Mouse (Mus musculus) liver, embryonic 15.5 days (tissue): ENCODE measurements around the gene Yipf2. TPM values are rescaled to one million over a fixed set of nuclear protein-coding genes. Genes with fewer than 3 reads are reported as not detected.
"Not testable (repeated sequence)": the region's sequence is repeated elsewhere in the genome, so short reads cannot be mapped to it uniquely, and the experiment has no call there.

Experiments used
- ATAC-seq: fragments of 200-750 bp; cut with Nextera tagmentation; 2 replicates; pipeline ENCODE4 v1.8.0; 2017; ENCODE audit warnings: moderate number of reproducible peaks, mild to moderate bottlenecking, moderate library complexity; ENCODE audit not compliant: insufficient read depth
- H3K27ac ChIP-seq: fragments of 300-500 bp; sonication (generic); replicated peaks from 2 replicates; pipeline ENCODE4 v1.5.1; 2015; ENCODE audit warnings: mild to moderate bottlenecking, inconsistent platforms
- H3K27me3 ChIP-seq: fragments of 300-500 bp; sonication (generic); 2 replicates; pipeline ENCODE4 v1.6.1; 2015; ENCODE audit warnings: mild to moderate bottlenecking, inconsistent platforms
- H3K36me3 ChIP-seq: fragments of 300-500 bp; sonication (generic); replicated peaks from 2 replicates; pipeline ENCODE4 v1.6.1; 2015; ENCODE audit warnings: moderate library complexity, mild to moderate bottlenecking, inconsistent platforms
- H3K4me1 ChIP-seq: fragments of 300-500 bp; sonication (generic); replicated peaks from 2 replicates; pipeline ENCODE4 v1.6.1; 2015; ENCODE audit warnings: inconsistent platforms
- H3K4me2 ChIP-seq: fragments of 300-500 bp; sonication (generic); 2 replicates; pipeline ENCODE4 v1.6.1; 2015; ENCODE audit warnings: moderate library complexity, mild to moderate bottlenecking, inconsistent platforms
- H3K4me3 ChIP-seq: fragments of 300-500 bp; sonication (generic); replicated peaks from 2 replicates; pipeline ENCODE4 v1.5.1; 2015; ENCODE audit warnings: mild to moderate bottlenecking, inconsistent platforms
- H3K9ac ChIP-seq: fragments of 300-500 bp; sonication (generic); 2 replicates; pipeline ENCODE4 v1.6.1; 2015; ENCODE audit warnings: moderate library complexity, mild to moderate bottlenecking, inconsistent platforms
- H3K9me3 ChIP-seq: fragments of 300-500 bp; sonication (generic); replicated peaks from 2 replicates; pipeline ENCODE4 v1.6.1; 2016; ENCODE audit warnings: inconsistent platforms
- WGBS: fragments of 180-500 bp; shearing (Covaris S2); methylation state at CpG from one replicate; pipeline ENCODE4 v1.1.7; 2015; ENCODE audit warnings: mixed read lengths; ENCODE audit not compliant: insufficient replicate concordance; 5-methylcytosine and 5-hydroxymethylcytosine counted together
- polyA plus RNA-seq: library from polyadenylated mRNA; unstranded; fragments of >200 nt; fragmentation: Nextera tagmentation; extraction: Ambion mirVana; gene quantifications from 2 replicates; pipeline ENCODE4 v1.2.1, GENCODE M21; 2015

Yipf2 gene
- polyA plus RNA-seq, 1 experiment from 2014 or later, result 10.9 TPM

DNA sequence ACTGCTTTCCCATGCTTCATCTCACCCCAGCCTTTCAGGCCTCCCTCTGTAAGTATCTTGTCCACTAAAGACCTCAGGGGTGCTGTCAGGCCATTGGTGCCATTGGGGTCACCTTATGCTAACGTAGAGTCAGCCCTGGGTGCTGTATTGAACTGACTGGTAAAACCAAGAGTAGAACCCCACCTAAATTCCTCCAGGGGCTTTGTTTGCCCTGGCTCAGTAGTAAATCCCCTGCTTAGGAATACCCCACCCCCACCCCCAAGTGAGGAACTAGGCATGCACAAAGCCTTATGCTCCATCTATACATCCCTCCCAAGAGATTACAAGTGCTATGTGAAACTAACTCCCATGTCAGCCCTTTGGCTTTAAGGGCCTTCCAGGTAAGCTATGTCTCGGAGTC, 35.1 kb downstream of the Yipf2 start:
- H3K9ac ChIP-seq, result peak overlapping the region; percentile 35; the same call in 1 of the 2 replicates
- ATAC-seq, result no peak
- H3K27me3 ChIP-seq, result no peaks in the 10 kb centered on the region
- no peak overlapping the region for H3K4me3 ChIP-seq
- peaks cover 75% of the 10 kb centered on the region for H3K4me1 ChIP-seq
- peak overlapping the region; percentile 69 for H3K4me2 ChIP-seq
- WGBS, result 69% methylated on average over 2 of the region's 2 CpGs
- peak overlapping the region; percentile 94 for H3K27ac ChIP-seq
- H3K36me3 ChIP-seq, result peaks cover 30% of the 10 kb centered on the region; the same call in 1 of the 2 replicates
- no peaks in the 10 kb centered on the region for H3K9me3 ChIP-seq

DNA sequence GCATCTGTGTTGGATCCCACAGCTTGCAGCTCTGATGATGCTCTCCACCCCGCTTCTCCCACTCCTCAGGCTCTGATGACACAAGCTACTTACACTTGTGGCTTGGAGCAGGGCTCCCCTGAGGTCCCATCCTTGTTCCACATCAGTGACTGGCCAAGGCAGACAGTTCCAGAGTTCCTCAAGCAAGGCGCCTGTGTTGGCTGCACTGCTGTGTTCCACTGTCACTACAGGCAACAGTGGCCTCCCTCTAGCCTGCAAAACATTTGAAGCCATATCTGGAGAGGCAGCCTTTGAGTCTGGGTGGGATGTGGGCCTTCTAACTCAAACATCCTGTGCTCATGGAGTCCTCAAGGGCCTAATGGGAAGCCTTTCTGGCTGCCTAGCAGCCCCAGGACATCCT, 35.6 kb downstream of the Yipf2 start:
- H3K9me3 ChIP-seq, result no peaks in the 10 kb centered on the region
- H3K9ac ChIP-seq, result peak overlapping the region; percentile 35; the same call in 1 of the 2 replicates
- H3K4me1 ChIP-seq, result peaks cover 75% of the 10 kb centered on the region
- 76% methylated on average over 2 of the region's 2 CpGs for WGBS
- no peak for ATAC-seq
- no peak overlapping the region for H3K4me2 ChIP-seq
- no peaks in the 10 kb centered on the region for H3K27me3 ChIP-seq
- peaks cover 35% of the 10 kb centered on the region for H3K36me3 ChIP-seq
- H3K27ac ChIP-seq, result peak overlapping the region; percentile 94
- H3K4me3 ChIP-seq, result no peak overlapping the region

DNA sequence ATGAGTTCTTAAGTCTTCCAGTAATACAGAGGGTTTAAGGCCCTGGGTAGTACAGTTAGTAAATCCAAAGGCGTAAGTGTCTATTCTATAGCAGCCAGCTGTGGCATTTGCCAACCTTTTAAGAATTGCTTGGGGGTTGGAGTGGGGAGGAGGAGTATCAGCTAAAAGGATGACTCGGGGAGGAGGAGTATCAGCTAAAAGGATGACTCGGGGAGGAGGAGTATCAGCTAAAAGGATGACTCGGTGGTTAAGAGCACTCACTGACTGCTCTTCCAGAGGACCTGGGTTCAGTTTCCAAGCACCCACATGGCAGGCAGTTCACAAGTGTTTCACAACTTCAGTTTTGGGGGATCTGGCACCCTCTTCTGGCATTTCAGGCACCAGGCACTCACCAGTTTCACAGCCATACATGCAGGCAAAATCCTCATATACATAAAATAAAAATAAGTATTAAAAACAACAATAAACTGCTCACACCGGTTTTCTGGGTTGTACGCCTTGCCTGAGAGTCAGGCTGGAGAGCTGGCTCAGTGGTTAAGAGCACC, 37.4 kb downstream of the Yipf2 start:
- no peaks in the 10 kb centered on the region for H3K9me3 ChIP-seq
- 62% methylated on average over 6 of the region's 6 CpGs for WGBS
- H3K4me3 ChIP-seq, result no peak overlapping the region
- no peak overlapping the region for H3K9ac ChIP-seq
- H3K36me3 ChIP-seq, result peaks cover 31% of the 10 kb centered on the region
- peaks cover 73% of the 10 kb centered on the region for H3K4me1 ChIP-seq
- H3K27me3 ChIP-seq, result no peaks in the 10 kb centered on the region
- H3K27ac ChIP-seq, result peak overlapping the region; percentile 83
- peak; percentile 35 for ATAC-seq
- 0 out of 2 replicates have a peak overlapping the region, but pooled peaks have one; percentile 4 for H3K4me2 ChIP-seq

- H3K27ac ChIP-seq, result peak overlapping the region; percentile 83
- H3K4me3 ChIP-seq, result no peak overlapping the region
- peaks cover 69% of the 10 kb centered on the region for H3K4me1 ChIP-seq
- H3K4me2 ChIP-seq, result no peak overlapping the region
- no peak for ATAC-seq
- H3K36me3 ChIP-seq, result peaks cover 33% of the 10 kb centered on the region
- no peaks in the 10 kb centered on the region for H3K27me3 ChIP-seq
- 84% methylated on average over 6 of the region's 6 CpGs for WGBS
- H3K9me3 ChIP-seq, result no peaks in the 10 kb centered on the region
- no peak overlapping the region for H3K9ac ChIP-seq
These were observed 38.9 kb downstream of the Yipf2 start for GRCm38 (mm10) chr9:21553607-21554273.

GRCm38 (mm10) chr9:21551049-21551448, 41.6 kb downstream of the Yipf2 start:
- H3K4me3 ChIP-seq, result no peak overlapping the region
- peaks cover 57% of the 10 kb centered on the region for H3K4me1 ChIP-seq
- H3K27ac ChIP-seq, result 0 out of 2 replicates have a peak overlapping the region, but pooled peaks have one; percentile 1
- WGBS, result 88% methylated on average over 2 of the region's 2 CpGs
- no peaks in the 10 kb centered on the region for H3K9me3 ChIP-seq
- ATAC-seq, result no peak
- H3K9ac ChIP-seq, result no peak overlapping the region
- peaks cover 33% of the 10 kb centered on the region for H3K36me3 ChIP-seq
- H3K4me2 ChIP-seq, result no peak overlapping the region
- H3K27me3 ChIP-seq, result no peaks in the 10 kb centered on the region

- H3K9ac ChIP-seq, result peak overlapping the region; percentile 93
- WGBS, result under 1% methylated on average over 64 of the region's 66 CpGs
- H3K27ac ChIP-seq, result peak overlapping the region; percentile 95
- H3K27me3 ChIP-seq, result no peaks in the 10 kb centered on the region
- no peaks in the 10 kb centered on the region for H3K9me3 ChIP-seq
- peak overlapping the region; percentile 78 for H3K4me3 ChIP-seq
- peak; percentile 26 for ATAC-seq
- peaks cover 45% of the 10 kb centered on the region for H3K4me1 ChIP-seq
- peaks cover 19% of the 10 kb centered on the region for H3K36me3 ChIP-seq
- peak overlapping the region; percentile 95 for H3K4me2 ChIP-seq
These were observed 45.3 kb downstream of the Yipf2 start for GRCm38 (mm10) chr9:21547075-21547941.

GRCm38 (mm10) chr9:21546789-21547074, 45.9 kb downstream of the Yipf2 start, which contains the start of gene Carm1:
Gene Carm1 (plus strand): TSS chr9:21546894.
- no peaks in the 10 kb centered on the region for H3K9me3 ChIP-seq
- peaks cover 15% of the 10 kb centered on the region for H3K36me3 ChIP-seq
- H3K9ac ChIP-seq, result peak within 1 kb of the TSS; percentile 93
- no peak for ATAC-seq
- peaks cover 45% of the 10 kb centered on the region for H3K4me1 ChIP-seq
- WGBS, result 0% methylated on average over 27 of the region's 52 CpGs
- H3K4me2 ChIP-seq, result peak within 1 kb of the TSS; percentile 95
- H3K27me3 ChIP-seq, result no peaks in the 10 kb centered on the region
- peak within 1 kb of the TSS; percentile 78 for H3K4me3 ChIP-seq
- peak within 1 kb of the TSS; percentile 95 for H3K27ac ChIP-seq

DNA sequence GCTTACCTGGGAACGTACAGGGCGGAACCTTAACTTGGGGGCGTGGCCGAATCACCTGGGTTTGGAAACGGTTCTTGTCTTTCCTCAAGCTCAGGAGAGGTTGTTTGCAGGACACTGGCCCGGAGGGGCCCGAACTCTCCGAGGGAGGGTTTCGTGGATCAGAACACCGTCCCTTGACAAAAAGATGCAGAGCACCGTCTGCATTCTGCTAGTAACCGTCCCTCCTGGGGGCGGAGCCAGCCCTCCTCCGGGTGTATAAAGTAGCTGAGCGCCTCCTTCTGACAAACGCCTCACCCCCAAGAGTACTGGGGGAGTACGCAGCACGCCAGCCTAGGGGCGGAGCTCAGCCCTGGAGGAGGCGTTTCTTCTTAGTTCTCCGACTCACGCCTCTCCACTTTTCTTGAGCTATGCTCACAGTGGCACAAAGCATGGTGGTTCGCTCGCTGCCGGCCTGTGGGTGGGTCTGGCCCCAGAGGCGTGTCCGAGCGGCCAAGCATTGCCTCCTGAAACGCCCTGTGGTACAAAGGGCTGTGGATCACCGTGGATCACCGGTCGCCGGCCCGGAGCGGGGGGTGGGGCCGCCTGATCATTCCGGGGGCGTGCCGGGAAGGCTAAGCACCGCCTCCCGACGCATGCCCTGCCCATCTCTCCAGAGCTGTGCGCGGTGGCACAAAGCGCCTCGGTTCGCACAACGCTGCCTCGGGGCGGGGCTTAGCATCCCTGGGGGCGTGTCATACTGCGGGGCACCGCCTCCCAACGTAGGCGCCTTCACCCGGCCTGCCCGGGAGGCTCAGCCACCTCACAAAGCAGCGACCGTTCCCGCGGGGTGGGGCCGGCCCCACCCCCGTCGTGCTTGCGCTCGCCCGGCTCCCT, 46.5 kb downstream of the Yipf2 start:
- peaks cover 45% of the 10 kb centered on the region for H3K4me1 ChIP-seq
- H3K27me3 ChIP-seq, result no peaks in the 10 kb centered on the region
- peaks cover 14% of the 10 kb centered on the region for H3K36me3 ChIP-seq
- WGBS, result under 1% methylated on average over 65 of the region's 67 CpGs
- ATAC-seq, result peak; percentile 86
- H3K9ac ChIP-seq, result peak overlapping the region; percentile 69
- H3K27ac ChIP-seq, result peak overlapping the region; percentile 95
- peak overlapping the region; percentile 78 for H3K4me3 ChIP-seq
- H3K4me2 ChIP-seq, result peak overlapping the region; percentile 95
- no peaks in the 10 kb centered on the region for H3K9me3 ChIP-seq

GRCm38 (mm10) chr9:21545351-21545915, 47.2 kb downstream of the Yipf2 start:
- Histone ChIP-seq H3K9ac (peak overlapping the region; percentile 69; the same call in 1 of the 2 replicates), H3K36me3 (peaks cover 9% of the 10 kb centered on the region), H3K4me1 (peaks cover 42% of the 10 kb centered on the region), H3K4me3 (peak overlapping the region; percentile 78), H3K9me3 (no peaks in the 10 kb centered on the region), H3K27ac (peak overlapping the region; percentile 95), H3K27me3 (no peaks in the 10 kb centered on the region), H3K4me2 (peak overlapping the region; percentile 95)
- peak; percentile 53 for ATAC-seq
- 16% methylated on average over 9 of the region's 9 CpGs for WGBS

DNA sequence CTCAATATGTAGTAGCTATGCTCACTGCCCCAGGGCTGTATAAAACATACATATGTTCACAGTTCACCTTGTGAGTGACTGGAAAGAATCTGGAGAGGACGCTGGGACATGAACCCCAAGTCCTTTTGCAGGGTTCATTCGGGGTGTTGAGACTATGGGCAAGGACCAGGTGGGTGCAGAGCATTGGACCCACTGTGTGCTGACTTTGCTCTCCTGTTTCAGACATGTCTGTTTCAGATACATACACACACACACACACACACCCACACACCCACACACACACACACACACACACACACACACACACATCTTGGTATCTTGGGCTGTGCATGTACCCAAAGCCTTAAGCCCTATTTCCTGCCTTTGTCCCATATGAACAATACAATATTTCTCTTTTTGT, 50.6 kb downstream of the Yipf2 start:
- not testable (repeated sequence) for ATAC-seq

More for the DNA sequence above, 50.6 kb downstream of the Yipf2 start:
- H3K27me3 ChIP-seq, H3K9me3 ChIP-seq, H3K4me3 ChIP-seq, H3K36me3 ChIP-seq, H3K4me2 ChIP-seq, H3K9ac ChIP-seq, H3K27ac ChIP-seq: not testable (repeated sequence)
- WGBS, result 80% methylated on average over 2 of the region's 2 CpGs
- H3K4me1 ChIP-seq, result peaks cover 28% of the 10 kb centered on the region
